Mouse (Mus musculus) thymus, postnatal 0 days (tissue): ENCODE measurements around the gene Gorab. TPM values are rescaled to one million over a fixed set of nuclear protein-coding genes. Genes with fewer than 3 reads are reported as not detected.
A peak's percentile ranks its signal among the peaks of the same experiment; 100 is the strongest.

Experiments used
- DNase-seq: peaks from one replicate; pipeline ENCODE4 v3.0.0-alpha.2; 2015; ENCODE audit warnings: low spot score
- polyA plus RNA-seq: library from polyadenylated mRNA; unstranded; fragments of >200 nt; fragmentation: Nextera tagmentation; extraction: Ambion mirVana; gene quantifications from 2 replicates; pipeline ENCODE4 v1.2.1, GENCODE M21; 2015

Gorab gene
- 10.3 and 10.4 TPM in 2 replicates for polyA plus RNA-seq

DNA sequence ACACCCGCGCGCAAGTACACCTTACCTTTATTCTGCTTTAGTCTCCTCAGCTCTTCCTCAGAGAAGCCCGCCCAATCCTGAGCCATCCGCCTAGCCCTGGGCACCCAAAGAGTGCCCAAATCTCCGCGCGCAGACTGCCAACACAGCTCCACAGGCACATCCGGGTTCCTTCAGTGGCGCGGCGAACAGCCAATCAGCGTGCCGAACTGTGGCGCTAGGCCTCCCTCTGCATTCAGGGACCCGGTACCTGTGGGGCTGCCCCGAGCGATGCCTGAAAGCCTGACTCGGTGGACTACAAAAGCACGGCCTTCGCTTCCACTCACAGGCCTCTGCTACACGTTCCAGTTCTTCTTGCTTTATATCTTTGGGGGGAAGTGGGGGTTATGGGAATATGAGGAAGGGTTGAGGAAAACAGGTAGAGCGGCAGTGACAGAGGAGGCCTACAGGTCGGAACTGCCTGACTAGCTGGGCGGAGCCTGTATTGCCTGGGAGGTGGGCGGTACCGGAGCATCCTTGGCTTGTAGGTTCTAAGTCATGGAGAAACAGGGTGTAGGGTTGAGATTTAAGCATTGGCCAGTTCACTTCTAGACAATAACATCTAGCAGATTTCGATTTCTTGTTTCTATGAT lies at the start of gene Gorab:
Gorab (minus strand) TSS at position 172 of the 629 bp plus-strand sequence.
- peak; percentile 93 for DNase-seq

DNA sequence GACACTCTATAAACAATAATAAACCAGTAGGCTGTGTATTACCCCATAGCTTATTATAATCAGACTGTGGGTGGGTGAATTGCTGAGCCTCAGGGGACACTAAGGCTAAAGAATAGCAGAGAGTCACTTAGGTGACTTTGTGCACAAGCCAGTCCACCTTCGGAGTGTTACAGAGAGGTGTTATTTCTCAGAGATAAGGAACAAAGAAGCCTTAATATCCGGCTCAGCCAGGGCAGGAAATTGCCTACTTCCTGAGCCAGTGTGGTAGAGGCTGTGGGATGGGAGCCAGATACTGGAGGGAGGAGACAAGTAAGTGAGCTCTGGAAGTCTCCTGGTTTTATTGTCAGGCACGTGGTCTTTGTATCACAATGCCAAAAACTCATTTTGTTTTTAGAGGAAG lies 40.4 kb upstream of the Gorab start:
- no peak for DNase-seq

DNA sequence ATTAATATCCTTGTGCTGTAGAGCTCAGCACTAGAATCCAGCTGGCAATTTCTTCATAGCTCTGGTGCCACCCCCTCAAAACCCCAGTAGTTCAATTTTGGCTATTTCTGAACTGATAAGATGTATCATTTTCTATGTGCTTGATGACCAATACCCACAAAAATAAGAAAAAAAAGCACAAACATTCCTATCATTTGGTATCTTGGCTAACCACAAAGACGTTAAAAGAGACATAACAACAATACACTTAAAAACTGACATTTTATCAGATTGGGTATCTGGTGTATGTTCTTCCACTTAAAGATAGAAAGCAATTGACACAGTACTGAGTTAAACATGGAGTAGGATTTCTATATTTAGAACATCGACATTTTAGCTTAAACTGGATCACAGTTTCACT lies 35.5 kb upstream of the Gorab start:
- no peak for DNase-seq

DNA sequence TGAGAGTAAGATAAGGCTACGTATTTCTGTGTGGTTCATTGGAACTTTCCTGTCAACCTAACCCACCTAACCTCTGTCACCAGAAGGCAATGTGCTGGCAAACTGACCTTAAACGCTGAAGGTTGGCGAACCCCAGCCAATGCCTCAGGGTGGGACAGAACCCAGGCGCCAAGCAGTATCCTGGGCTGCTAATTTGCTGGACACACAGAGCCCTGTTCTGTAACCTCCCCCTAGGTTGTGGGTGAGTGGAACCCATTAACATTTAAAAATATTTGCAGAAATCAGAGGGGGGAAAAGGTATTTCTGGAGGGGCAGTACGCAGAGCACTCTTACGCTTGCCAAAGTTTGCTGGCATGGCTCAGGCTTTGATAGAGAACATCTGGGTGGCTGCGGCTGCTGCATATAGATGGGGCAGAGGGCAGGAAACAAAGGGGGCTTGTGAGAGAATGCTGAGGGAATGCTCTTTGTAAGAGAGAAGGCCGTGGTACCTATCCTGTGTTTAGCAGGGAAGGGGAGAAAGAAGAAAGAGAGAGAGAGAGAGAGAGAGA lies 20.1 kb upstream of the Gorab start:
- DNase-seq, result no peak

- no peak for DNase-seq
Measured at GRCm38 (mm10) chr1:163417191-163417590, 13.7 kb upstream of the Gorab start.

- no peak for DNase-seq
Measured at GRCm38 (mm10) chr1:163414200-163414599, 10.7 kb upstream of the Gorab start.

GRCm38 (mm10) chr1:163406203-163406602 lies 2.7 kb upstream of the Gorab start:
- DNase-seq, result no peak

GRCm38 (mm10) chr1:163391321-163391720 lies 12.1 kb downstream of the Gorab start:
- DNase-seq, result no peak

DNA sequence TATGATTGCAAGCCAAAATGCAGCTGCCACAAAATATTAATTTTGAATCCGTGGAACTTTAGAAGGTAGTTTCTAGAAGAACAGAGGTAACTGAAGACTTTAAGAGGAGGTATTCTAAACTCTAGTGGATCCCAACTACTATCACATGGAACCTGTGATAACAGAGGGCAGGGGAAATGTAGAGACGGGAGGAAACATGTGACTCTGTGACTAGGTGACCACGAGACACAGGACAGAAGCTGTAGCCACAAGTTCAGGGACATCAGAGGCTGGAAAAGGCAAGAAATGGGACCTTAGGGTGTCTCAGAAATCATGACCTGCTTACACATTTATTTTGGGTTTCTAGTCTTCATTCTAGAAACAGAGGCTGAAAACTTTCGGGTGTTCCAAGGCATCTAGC lies 13.4 kb downstream of the Gorab start:
- no peak for DNase-seq

DNA sequence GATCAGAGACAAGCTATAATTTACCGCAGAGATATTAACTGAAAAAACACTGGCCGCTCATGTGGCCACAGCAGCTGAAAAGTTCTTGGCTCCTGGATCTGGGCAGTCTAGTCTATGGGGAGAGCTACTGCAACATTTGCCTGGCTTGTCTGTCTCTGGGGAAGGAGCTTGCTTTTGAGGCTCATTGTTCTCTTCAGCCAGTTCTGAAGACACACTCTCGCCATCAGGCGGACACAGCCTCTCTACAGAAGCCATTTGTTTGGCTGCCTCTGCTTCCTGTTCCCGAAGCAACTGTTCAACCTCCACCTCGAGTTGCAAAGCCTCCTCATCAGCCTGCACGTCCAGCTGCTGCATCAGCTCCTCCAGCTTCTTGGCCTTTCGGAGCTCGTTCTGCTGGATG lies 17.3 kb downstream of the Gorab start:
- no peak for DNase-seq

GRCm38 (mm10) chr1:163383442-163384027 lies 19.9 kb downstream of the Gorab start:
- DNase-seq, result no peak

- no peak for DNase-seq
Measured at GRCm38 (mm10) chr1:163382048-163382719, 21.3 kb downstream of the Gorab start.

DNA sequence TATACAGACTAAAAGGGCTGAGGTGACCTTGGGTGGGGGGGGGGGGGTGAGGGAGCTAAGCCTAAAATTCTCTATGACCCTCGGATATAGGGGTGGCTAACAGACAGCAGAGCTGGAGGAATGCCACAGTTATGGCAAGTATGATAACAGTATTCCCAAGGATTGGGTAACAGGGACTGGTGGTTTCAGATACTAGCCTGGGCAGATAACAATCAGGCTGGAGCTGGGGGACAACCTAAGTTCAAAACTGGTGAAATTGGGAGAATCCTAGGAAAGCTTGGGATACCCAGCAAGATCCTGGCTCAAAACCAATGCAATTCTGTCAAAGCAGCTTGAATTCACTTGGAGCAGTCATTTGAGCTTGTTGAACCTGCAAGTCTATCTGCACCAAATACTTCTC lies 22.9 kb downstream of the Gorab start:
- no peak for DNase-seq

DNA sequence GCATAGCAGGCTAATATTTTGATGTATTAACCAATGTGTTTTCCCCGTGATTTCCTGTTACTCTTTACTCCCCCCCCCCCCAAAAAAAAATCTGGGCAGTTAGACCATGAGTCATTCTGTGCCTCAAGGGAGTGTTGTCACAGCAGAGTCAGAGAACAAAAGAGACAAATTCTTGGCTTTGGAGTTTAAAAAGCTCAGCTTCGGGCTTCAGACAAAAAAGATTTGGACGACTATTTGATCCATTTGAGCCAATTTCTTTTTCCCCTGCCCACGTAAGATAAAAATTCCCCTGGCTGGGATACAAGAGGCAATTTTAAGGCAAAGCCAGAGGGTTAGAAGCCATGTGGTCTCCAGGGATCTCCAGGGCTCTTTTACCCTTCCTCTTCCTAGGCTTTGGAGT lies 23.4 kb downstream of the Gorab start:
- no peak for DNase-seq

- DNase-seq, result no peak
Measured at GRCm38 (mm10) chr1:163377924-163378323, 25.5 kb downstream of the Gorab start.

GRCm38 (mm10) chr1:163376818-163377581 lies 26.5 kb downstream of the Gorab start:
- DNase-seq, result no peak

DNA sequence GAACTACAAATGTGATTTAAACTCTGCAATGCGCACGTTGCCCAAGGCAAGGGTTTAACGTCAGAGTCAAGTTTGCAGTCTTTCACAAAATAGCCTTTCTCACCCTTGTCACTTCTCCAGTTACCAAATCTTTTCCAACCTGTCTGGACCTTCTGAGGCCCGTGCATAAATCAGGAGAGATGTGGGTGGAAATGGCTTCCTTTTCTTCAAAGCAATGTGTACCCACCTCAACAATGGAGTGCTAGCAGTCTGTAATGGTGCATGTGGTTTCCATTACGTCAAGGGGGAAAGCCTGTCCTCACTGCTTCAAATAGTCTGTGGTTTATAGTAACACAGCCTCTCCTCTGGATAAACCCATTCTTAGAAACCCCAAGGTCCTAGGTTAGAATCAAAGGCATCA lies 29.0 kb downstream of the Gorab start:
- no peak for DNase-seq

GRCm38 (mm10) chr1:163362202-163362601 lies 41.3 kb downstream of the Gorab start:
- DNase-seq, result no peak

DNA sequence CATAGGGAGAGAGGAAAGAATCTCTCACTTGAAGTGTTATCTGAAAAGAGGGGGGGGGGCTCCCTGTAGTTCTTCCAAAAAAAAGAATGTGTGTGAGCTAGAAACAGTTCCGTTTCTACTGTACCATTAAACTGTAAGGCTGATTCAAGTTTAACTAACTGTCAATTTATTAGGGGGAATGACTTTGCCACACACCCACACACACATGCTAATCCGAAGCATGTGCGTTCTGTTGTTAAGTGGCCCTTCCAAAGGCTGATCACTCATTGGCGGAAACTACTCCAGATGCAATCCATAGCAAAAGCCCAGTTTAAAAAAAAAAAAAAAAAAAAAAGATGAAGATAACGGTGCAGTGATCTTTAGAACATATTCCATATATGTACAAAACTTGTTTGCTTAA lies 42.1 kb downstream of the Gorab start:
- no peak for DNase-seq

- no peak for DNase-seq
Measured at GRCm38 (mm10) chr1:163360796-163361195, 42.7 kb downstream of the Gorab start.

GRCm38 (mm10) chr1:163359521-163359920 lies 43.9 kb downstream of the Gorab start:
- no peak for DNase-seq

GRCm38 (mm10) chr1:163358165-163358564 lies 45.3 kb downstream of the Gorab start:
- no peak for DNase-seq
